Mouse (Mus musculus) adrenal gland, adult 2 months (tissue): ENCODE results near the gene Spty2d1. TPM values are rescaled to one million over a fixed set of nuclear protein-coding genes. Genes with fewer than 3 reads are reported as not detected.
"Not testable (repeated sequence)": the region's sequence is repeated elsewhere in the genome, so short reads cannot be mapped to it uniquely, and the experiment has no call there.

Source experiments
- DNase-seq: peaks from one replicate; pipeline ENCODE4 v3.0.0; 2021
- polyA plus RNA-seq: library from polyadenylated mRNA; depleted of rRNA; stranded (reverse); fragments of >200 nt; gene quantifications from 2 replicates; pipeline ENCODE4 v1.2.3, GENCODE M21; 2012; rRNA removed
- total RNA-seq, 2 experiments: library from RNA; stranded (reverse); gene quantifications; 2 replicates each; pipeline ENCODE4 v1.2.3; 2021

Gene Spty2d1
- total and polyA plus RNA-seq, 3 experiments: 4.4 to 20.5 (median 16.6) TPM

GRCm38 (mm10) chr7:46989387-46989786 lies 18.8 kb downstream of the Spty2d1 start:
- DNase-seq: not testable (repeated sequence)

- no peak for DNase-seq
Observed at GRCm38 (mm10) chr7:46987073-46987472, 21.1 kb downstream of the Spty2d1 start.

GRCm38 (mm10) chr7:46986646-46987045 lies 21.6 kb downstream of the Spty2d1 start:
- DNase-seq: no peak

GRCm38 (mm10) chr7:46985718-46986505 lies 22.3 kb downstream of the Spty2d1 start:
- no peak for DNase-seq

GRCm38 (mm10) chr7:46983280-46983679 lies 24.9 kb downstream of the Spty2d1 start, which contains the start of gene Gm9999:
TSS of gene Gm9999 (plus strand) at chr7:46983580.
- no peak for DNase-seq

- DNase-seq: no peak
Observed at GRCm38 (mm10) chr7:46975456-46975855, 32.8 kb downstream of the Spty2d1 start.

GRCm38 (mm10) chr7:46974648-46975047 lies 33.6 kb downstream of the Spty2d1 start:
- no peak for DNase-seq

GRCm38 (mm10) chr7:46969898-46970297 lies 38.3 kb downstream of the Spty2d1 start:
- DNase-seq: no peak

GRCm38 (mm10) chr7:46964070-46964469 lies 44.1 kb downstream of the Spty2d1 start:
- no peak for DNase-seq

GRCm38 (mm10) chr7:46962806-46963618 lies 45.2 kb downstream of the Spty2d1 start:
- DNase-seq: peak; percentile 60

- DNase-seq: peak; percentile 34
Observed at GRCm38 (mm10) chr7:46962132-46962531, 46.1 kb downstream of the Spty2d1 start.

GRCm38 (mm10) chr7:46960991-46961390 lies 47.2 kb downstream of the Spty2d1 start:
- DNase-seq: no peak

GRCm38 (mm10) chr7:46958853-46959252 lies 49.4 kb downstream of the Spty2d1 start:
- DNase-seq: no peak

- peak; percentile 98 for DNase-seq
Observed at GRCm38 (mm10) chr7:46957831-46958691, 50.1 kb downstream of the Spty2d1 start, which contains the start of gene Uevld. TSS of gene Uevld (minus strand) at chr7:46958527.

Other genes starting within 250 kb of the Spty2d1 start
- gene Hps5, start 212.3 kb downstream of the Spty2d1 start, total RNA-seq: 10 to 100 TPM; 20.1 to 23.9 TPM
- 11.2 and 11.3 TPM in 2 replicates for gene Hps5, start 212.3 kb downstream of the Spty2d1 start, polyA plus RNA-seq
- gene Gtf2h1, start 212.3 kb downstream of the Spty2d1 start, total RNA-seq: 10 to 100 TPM; 30.4 to 46.7 TPM
- 4.9 and 8.5 TPM in 2 replicates for gene Gtf2h1, start 212.3 kb downstream of the Spty2d1 start, polyA plus RNA-seq
- 100 to 1,000 TPM; 381 to 429 TPM for gene Ldha, start 166.9 kb downstream of the Spty2d1 start, total RNA-seq
- 178 and 230 TPM in 2 replicates for gene Ldha, start 166.9 kb downstream of the Spty2d1 start, polyA plus RNA-seq
- gene Ldhc, start 147.2 kb downstream of the Spty2d1 start, total RNA-seq: not detected
- gene Ldhc, start 147.2 kb downstream of the Spty2d1 start, polyA plus RNA-seq: not detected in 2 replicates
- gene Tsg101, start 88.4 kb downstream of the Spty2d1 start, total RNA-seq: 10 to 100 TPM; 72.3 to 88.8 TPM
- gene Tsg101, start 88.4 kb downstream of the Spty2d1 start, polyA plus RNA-seq: 78.2 and 127 TPM in 2 replicates
- 10 to 100 TPM; 18.0 to 26.4 TPM for gene Uevld, start 49.9 kb downstream of the Spty2d1 start, total RNA-seq
- 1.3 TPM in 2 replicates for gene Uevld, start 49.9 kb downstream of the Spty2d1 start, polyA plus RNA-seq
- not detected for gene Gm9999, start 24.8 kb downstream of the Spty2d1 start, total RNA-seq
- gene Gm9999, start 24.8 kb downstream of the Spty2d1 start, polyA plus RNA-seq: not detected in 2 replicates
- gene Tmem86a, start 42.2 kb upstream of the Spty2d1 start, total RNA-seq: 10 to 100 TPM; 17.9 to 61.5 TPM
- gene Tmem86a, start 42.2 kb upstream of the Spty2d1 start, polyA plus RNA-seq: 93.2 and 164 TPM in 2 replicates
- gene Ptpn5, start 125.3 kb upstream of the Spty2d1 start, total RNA-seq: under 1 TPM; 0.41 to 0.66 TPM
- gene Ptpn5, start 125.3 kb upstream of the Spty2d1 start, polyA plus RNA-seq: 0.18 and 0.35 TPM in 2 replicates
- gene Mrgpra6, start 196.5 kb upstream of the Spty2d1 start, total RNA-seq: not detected
- gene Mrgpra6, start 196.5 kb upstream of the Spty2d1 start, polyA plus RNA-seq: not detected in 2 replicates
- not detected for gene Mrgpra9, start 244.4 kb upstream of the Spty2d1 start, total RNA-seq
- not detected in 2 replicates for gene Mrgpra9, start 244.4 kb upstream of the Spty2d1 start, polyA plus RNA-seq